In genomic region chr7:4658128-4658907, GRCm38 (mm10) we compare ENCODE assay signal across 8 mouse cellular contexts. TPM values are rescaled to one million over a fixed set of nuclear protein-coding genes. Genes with fewer than 3 reads are reported as not detected.
DNase-seq lines count a peak whose midpoint lies in the region; ATAC-seq and TF ChIP-seq lines count a peak whose summit lies in the region.

No protein-coding gene starts in this region.

- no peaks in the 10 kb centered on the region for H3K27me3 ChIP-seq in spleen, adult 2 months (ENCODE audit: control insufficient read depth, insufficient read depth, low read length)
- H3K27me3 ChIP-seq in forebrain, embryonic 16.5 days (replicated peaks; ENCODE audit: control insufficient read depth, insufficient read depth, low read length): no peaks in the 10 kb centered on the region
- no peaks in the 10 kb centered on the region for H3K27me3 ChIP-seq in kidney, embryonic 15.5 days
- H3K27me3 ChIP-seq in midbrain, embryonic 11.5 days (ENCODE audit: control insufficient read depth, insufficient read depth, low read length): no peaks in the 10 kb centered on the region

- no peak for TF ChIP-seq CTCF in spleen, adult 2 months (IDR thresholded peaks at IDR 0.05; ENCODE audit: extremely low read depth, insufficient read depth, insufficient read length, insufficient replicate concordance)

- peak; percentile 65 for ATAC-seq in forebrain, embryonic 16.5 days
- ATAC-seq in kidney, embryonic 15.5 days (replicated peaks; ENCODE audit: low FRiP score): peak; percentile 77
- peak; percentile 76 for ATAC-seq in midbrain, embryonic 11.5 days (ENCODE audit: low FRiP score)

- H3K36me3 ChIP-seq in spleen, adult 2 months (ENCODE audit: control insufficient read depth, insufficient read depth, low read length): peaks cover under 1% of the 10 kb centered on the region; the same call in 1 of the 2 replicates
- H3K36me3 ChIP-seq in forebrain, embryonic 16.5 days (ENCODE audit: control insufficient read depth, insufficient read depth): no peaks in the 10 kb centered on the region
- H3K36me3 ChIP-seq in kidney, embryonic 15.5 days: peaks cover 12% of the 10 kb centered on the region
- no peaks in the 10 kb centered on the region for H3K36me3 ChIP-seq in midbrain, embryonic 11.5 days (ENCODE audit: control insufficient read depth, insufficient read depth, low read length)

- WGBS in spleen, adult 2 months: under 1% methylated on average over 75 of the region's 78 CpGs
- under 1% methylated on average over 71 of the region's 78 CpGs for WGBS in forebrain, embryonic 16.5 days
- WGBS in kidney, embryonic 15.5 days: 0% methylated on average over 69 of the region's 78 CpGs
- under 1% methylated on average over 77 of the region's 78 CpGs for WGBS in midbrain, embryonic 11.5 days

- peak overlapping the region; percentile 91 for H3K9ac ChIP-seq in forebrain, embryonic 16.5 days (replicated peaks; ENCODE audit: low read depth, low read length)
- H3K9ac ChIP-seq in kidney, embryonic 15.5 days: peak overlapping the region; percentile 96
- H3K9ac ChIP-seq in midbrain, embryonic 11.5 days (ENCODE audit: low read length): peak overlapping the region; percentile 85

- H3K27ac ChIP-seq in spleen, adult 2 months (ENCODE audit: insufficient read depth, low read length): peak overlapping the region; percentile 95
- peak overlapping the region; percentile 97 for H3K27ac ChIP-seq in forebrain, embryonic 16.5 days (ENCODE audit: low read length)
- peak overlapping the region; percentile 95 for H3K27ac ChIP-seq in kidney, embryonic 15.5 days
- peak overlapping the region; percentile 91 for H3K27ac ChIP-seq in midbrain, embryonic 11.5 days (ENCODE audit: low read depth, low read length)

- DNase-seq in spleen, adult 2 months (ENCODE audit: low read depth in 1 of 2, low spot score in 2 of 2): no peak
- no peak for DNase-seq in spleen, adult 18-20 months
- peak; percentile 43 for DNase-seq in cerebellum, adult 11 months
- DNase-seq in midbrain, embryonic 11.5 days (ENCODE audit: low spot score, missing footprints): peak; percentile 94
- DNase-seq in urinary bladder, postnatal 36 days (ENCODE audit: low spot score in 2 of 2): no peak
- no peak for DNase-seq in spleen, adult 12 weeks (ENCODE audit: low spot score)

- H3K4me1 ChIP-seq in spleen, adult 2 months (ENCODE audit: control insufficient read depth, insufficient read depth, insufficient read length): peaks cover 29% of the 10 kb centered on the region; the same call in 1 of the 2 replicates
- peaks cover 38% of the 10 kb centered on the region for H3K4me1 ChIP-seq in forebrain, embryonic 16.5 days (replicated peaks; ENCODE audit: control insufficient read depth, insufficient read depth, low read length)
- peaks cover 51% of the 10 kb centered on the region for H3K4me1 ChIP-seq in kidney, embryonic 15.5 days
- H3K4me1 ChIP-seq in midbrain, embryonic 11.5 days (ENCODE audit: control insufficient read depth, insufficient read depth, low read length): peaks cover 23% of the 10 kb centered on the region

- H3K4me3 ChIP-seq in spleen, adult 2 months (ENCODE audit: extremely low read depth, insufficient read depth, insufficient read length): peak overlapping the region; percentile 79
- peak overlapping the region; percentile 84 for H3K4me3 ChIP-seq in forebrain, embryonic 16.5 days (replicated peaks; ENCODE audit: low read length)
- H3K4me3 ChIP-seq in kidney, embryonic 15.5 days (replicated peaks): peak overlapping the region; percentile 76
- H3K4me3 ChIP-seq in midbrain, embryonic 11.5 days (ENCODE audit: low read depth, low read length): peak overlapping the region; percentile 86

- H3K4me2 ChIP-seq in forebrain, embryonic 16.5 days (ENCODE audit: low read length): peak overlapping the region; percentile 74
- peak overlapping the region; percentile 87 for H3K4me2 ChIP-seq in kidney, embryonic 15.5 days
- peak overlapping the region; percentile 92 for H3K4me2 ChIP-seq in midbrain, embryonic 11.5 days

- no peak for TF ChIP-seq POLR2A in spleen, adult 2 months (IDR thresholded peaks at IDR 0.05; ENCODE audit: low read depth, low read length)

- H3K9me3 ChIP-seq in forebrain, embryonic 16.5 days (ENCODE audit: control insufficient read depth, low read length): no peaks in the 10 kb centered on the region
- H3K9me3 ChIP-seq in kidney, embryonic 15.5 days (replicated peaks): no peaks in the 10 kb centered on the region
- no peaks in the 10 kb centered on the region for H3K9me3 ChIP-seq in midbrain, embryonic 11.5 days (ENCODE audit: control insufficient read depth, low read length)

RNA-seq across cellular contexts. Expression of gene Ppp6r1, which starts 0.5 kb away (rescaled TPM):
- 136 and 159 TPM in 2 replicates for polyA plus RNA-seq in spleen, adult 2 months (2012; rRNA removed)
- polyA plus RNA-seq in forebrain, embryonic 16.5 days (2015; fragmentation: Nextera tagmentation; extraction: Ambion mirVana): 7.6 and 7.8 TPM in 2 replicates
- 7.4 and 7.8 TPM in 2 replicates for polyA plus RNA-seq in kidney, embryonic 15.5 days (2015; fragmentation: Nextera tagmentation; extraction: Ambion mirVana)
- 4.4 and 6.1 TPM in 2 replicates for polyA plus RNA-seq in midbrain, embryonic 11.5 days (2014; fragmentation: Nextera tagmentation; extraction: Ambion mirVana)

RNA-seq across cellular contexts. Expression of gene Hspbp1, which starts 26.6 kb away (rescaled TPM):
- polyA plus RNA-seq in spleen, adult 2 months (2012; rRNA removed): 32.2 and 37.3 TPM in 2 replicates
- 136 and 156 TPM in 2 replicates for polyA plus RNA-seq in forebrain, embryonic 16.5 days (2015; fragmentation: Nextera tagmentation; extraction: Ambion mirVana)
- polyA plus RNA-seq in kidney, embryonic 15.5 days (2015; fragmentation: Nextera tagmentation; extraction: Ambion mirVana): 112 and 119 TPM in 2 replicates
- polyA plus RNA-seq in midbrain, embryonic 11.5 days (2014; fragmentation: Nextera tagmentation; extraction: Ambion mirVana): 111 and 113 TPM in 2 replicates

RNA-seq across cellular contexts. Expression of gene Tmem86b, which starts 27.1 kb away (rescaled TPM):
- polyA plus RNA-seq in spleen, adult 2 months (2012; rRNA removed): 31.9 and 32.7 TPM in 2 replicates
- polyA plus RNA-seq in forebrain, embryonic 16.5 days (2015; fragmentation: Nextera tagmentation; extraction: Ambion mirVana): 2.0 and 2.9 TPM in 2 replicates
- 1.5 and 1.6 TPM in 2 replicates for polyA plus RNA-seq in kidney, embryonic 15.5 days (2015; fragmentation: Nextera tagmentation; extraction: Ambion mirVana)
- 2.4 and 3.6 TPM in 2 replicates for polyA plus RNA-seq in midbrain, embryonic 11.5 days (2014; fragmentation: Nextera tagmentation; extraction: Ambion mirVana)

RNA-seq across cellular contexts. Expression of gene Brsk1, which starts 32.1 kb away (rescaled TPM):
- 0.84 and 1.3 TPM in 2 replicates for polyA plus RNA-seq in spleen, adult 2 months (2012; rRNA removed)
- polyA plus RNA-seq in forebrain, embryonic 16.5 days (2015; fragmentation: Nextera tagmentation; extraction: Ambion mirVana): 5.9 and 7.9 TPM in 2 replicates
- polyA plus RNA-seq in kidney, embryonic 15.5 days (2015; fragmentation: Nextera tagmentation; extraction: Ambion mirVana): 1.1 and 1.6 TPM in 2 replicates
- 2.3 and 3.2 TPM in 2 replicates for polyA plus RNA-seq in midbrain, embryonic 11.5 days (2014; fragmentation: Nextera tagmentation; extraction: Ambion mirVana)

RNA-seq across cellular contexts. Expression of gene Ptprh, which starts 54.5 kb away (rescaled TPM):
- 0.07 and 0.11 TPM in 2 replicates for polyA plus RNA-seq in spleen, adult 2 months (2012; rRNA removed)
- polyA plus RNA-seq in forebrain, embryonic 16.5 days (2015; fragmentation: Nextera tagmentation; extraction: Ambion mirVana): 0.63 and 0.70 TPM in 2 replicates
- 0.08 TPM in 1 of 2 replicates, not detected in the other for polyA plus RNA-seq in kidney, embryonic 15.5 days (2015; fragmentation: Nextera tagmentation; extraction: Ambion mirVana)
- not detected in 2 replicates for polyA plus RNA-seq in midbrain, embryonic 11.5 days (2014; fragmentation: Nextera tagmentation; extraction: Ambion mirVana)

Comparison
In these comparisons a context has a peak if more than half of its experiments do, and no peak if none do; other contexts are left out.
1. DNase-seq: peak in cerebellum, adult 11 months (single experiment) and midbrain, embryonic 11.5 days (single experiment); none in spleen, adult 2 months (0 of 2), spleen, adult 18-20 months (0 of 2), urinary bladder, postnatal 36 days (0 of 2) and spleen, adult 12 weeks (single experiment).
2. RNA of gene Ppp6r1, which starts 0.5 kb away (polyA plus RNA-seq): 136 to 159 TPM in spleen, adult 2 months; 7.4 to 7.8 TPM in kidney, embryonic 15.5 days, 7.6 to 7.8 TPM in forebrain, embryonic 16.5 days and 4.4 to 6.1 TPM in midbrain, embryonic 11.5 days; every median in the first group is over 10 times any median in the second.
3. Peak in every context shown above with its lines, with median percentiles within 50 percentile points of each other: H3K27ac ChIP-seq, H3K4me3 ChIP-seq, ATAC-seq, H3K4me2 ChIP-seq and H3K9ac ChIP-seq.